33 mouse cellular contexts compared by ENCODE assay signal in the genomic region with DNA sequence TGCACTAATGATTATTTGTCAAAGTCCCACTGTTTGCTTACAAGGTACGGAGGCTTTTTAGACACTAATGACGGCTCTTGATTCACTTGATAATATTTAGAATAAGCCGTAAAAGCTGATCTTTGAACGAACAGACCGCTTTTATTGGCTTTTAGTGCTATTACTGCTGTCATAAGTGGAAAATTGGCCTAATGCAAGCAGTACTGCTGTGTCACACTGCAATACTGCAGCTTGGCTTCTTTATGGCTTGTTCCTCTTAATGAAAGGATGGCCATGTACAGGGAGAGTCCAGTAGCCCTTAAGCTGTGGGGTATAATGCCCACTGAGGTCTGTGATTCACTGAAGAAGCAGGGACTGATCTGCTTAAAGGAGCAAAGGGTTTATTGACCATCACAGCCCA. TPM values are rescaled to one million over a fixed set of nuclear protein-coding genes. Genes with fewer than 3 reads are reported as not detected.
DNase-seq lines count a peak whose midpoint lies in the region; ATAC-seq and TF ChIP-seq lines count a peak whose summit lies in the region.
"Had no signal": no experiment of that assay in that cellular context is flagged by ENCODE, and none has a peak within 500 bp of the region (broad histone marks: within the 10 kb centered on the region; RNA-seq: fewer than 3 reads in every experiment).

No protein-coding gene starts in this region.

- H3K36me3 ChIP-seq in forebrain, embryonic 14.5 days (ENCODE audit: control insufficient read depth, insufficient read depth, low read length): no peaks in the 10 kb centered on the region
- no peaks in the 10 kb centered on the region for H3K36me3 ChIP-seq in forebrain, embryonic 15.5 days
- H3K36me3 ChIP-seq in intestine, embryonic 16.5 days (ENCODE audit: control insufficient read depth, insufficient read depth, low read length): no peaks in the 10 kb centered on the region
- H3K36me3 ChIP-seq: embryonic facial prominence, embryonic 10.5 days; embryonic facial prominence, embryonic 13.5 days; forebrain, embryonic 10.5 days; heart, embryonic 12.5 days; heart, embryonic 15.5 days; hindbrain, embryonic 10.5 days; hindbrain, embryonic 13.5 days; kidney, embryonic 15.5 days had no signal

- 86% methylated on average over 5 of the region's 5 CpGs for WGBS in forebrain, embryonic 14.5 days
- 81% methylated on average over 5 of the region's 5 CpGs for WGBS in forebrain, embryonic 15.5 days
- WGBS in intestine, embryonic 16.5 days: 49% methylated on average over 5 of the region's 5 CpGs

- H3K9ac ChIP-seq in forebrain, embryonic 14.5 days (ENCODE audit: low read length): no peak overlapping the region
- no peak overlapping the region for H3K9ac ChIP-seq in forebrain, embryonic 15.5 days (replicated peaks)
- H3K9ac ChIP-seq in intestine, embryonic 16.5 days (ENCODE audit: low read depth, low read length): no peak overlapping the region
- H3K9ac ChIP-seq: embryonic facial prominence, embryonic 13.5 days; forebrain, embryonic 13.5 days; heart, embryonic 12.5 days; heart, embryonic 15.5 days; hindbrain, embryonic 13.5 days; kidney, embryonic 15.5 days had no signal

- no peak overlapping the region for H3K4me3 ChIP-seq in forebrain, embryonic 14.5 days (ENCODE audit: low read depth, low read length)
- no peak overlapping the region for H3K4me3 ChIP-seq in forebrain, embryonic 15.5 days
- H3K4me3 ChIP-seq in intestine, embryonic 16.5 days (ENCODE audit: low read length): no peak overlapping the region
- H3K4me3 ChIP-seq: embryonic facial prominence, embryonic 10.5 days; embryonic facial prominence, embryonic 13.5 days; forebrain, embryonic 10.5 days; forebrain, embryonic 13.5 days; heart, embryonic 12.5 days; heart, embryonic 15.5 days; hindbrain, embryonic 10.5 days; hindbrain, embryonic 13.5 days; kidney, embryonic 15.5 days had no signal

- no peak overlapping the region for H3K4me2 ChIP-seq in forebrain, embryonic 14.5 days (ENCODE audit: low read length)
- no peak overlapping the region for H3K4me2 ChIP-seq in forebrain, embryonic 15.5 days (replicated peaks)
- no peak overlapping the region for H3K4me2 ChIP-seq in intestine, embryonic 16.5 days (ENCODE audit: low read depth, low read length)
- H3K4me2 ChIP-seq: embryonic facial prominence, embryonic 13.5 days; forebrain, embryonic 13.5 days; heart, embryonic 12.5 days; heart, embryonic 15.5 days; hindbrain, embryonic 13.5 days; kidney, embryonic 15.5 days had no signal

- H3K4me1 ChIP-seq in forebrain, embryonic 14.5 days (ENCODE audit: control insufficient read depth, insufficient read depth, low read length): no peaks in the 10 kb centered on the region
- H3K4me1 ChIP-seq in forebrain, embryonic 15.5 days: no peaks in the 10 kb centered on the region
- H3K4me1 ChIP-seq in intestine, embryonic 16.5 days (ENCODE audit: control insufficient read depth, insufficient read depth, low read length): peaks cover 4% of the 10 kb centered on the region; the same call in 1 of the 2 replicates
- H3K4me1 ChIP-seq: embryonic facial prominence, embryonic 10.5 days; embryonic facial prominence, embryonic 13.5 days; forebrain, embryonic 10.5 days; forebrain, embryonic 13.5 days; heart, embryonic 12.5 days; heart, embryonic 15.5 days; hindbrain, embryonic 10.5 days; hindbrain, embryonic 13.5 days; kidney, embryonic 15.5 days had no signal

- DNase-seq in forebrain, embryonic 14.5 days (ENCODE audit: low spot score): peak; percentile 8
- DNase-seq in brain, embryonic 14.5 days (ENCODE audit: low read depth): peak; percentile 29
- no peak for DNase-seq in gastrocnemius, postnatal 10 days
- DNase-seq in spleen, postnatal 4 days (ENCODE audit: low spot score in 2 of 2): no peak
- DNase-seq: adrenal gland, postnatal 10 days; cerebellum, adult 18-20 months; cerebellum, adult 9-10 months; cerebellum, postnatal 14 days; gastrocnemius, postnatal 25 days; heart, adult 18-20 months; heart, postnatal 10 days; heart, postnatal 36 days; kidney, adult 11 months; kidney, adult 8-10 months had no signal

- TF ChIP-seq POLR2A in brain, embryonic 14.5 days (IDR thresholded peaks at IDR 0.05; ENCODE audit: borderline replicate concordance, extremely low read depth, insufficient read depth, insufficient read length, poor library complexity, severe bottlenecking): no peak

- H3K9me3 ChIP-seq in forebrain, embryonic 14.5 days (replicated peaks; ENCODE audit: control insufficient read depth, low read length): no peaks in the 10 kb centered on the region
- no peaks in the 10 kb centered on the region for H3K9me3 ChIP-seq in forebrain, embryonic 15.5 days
- H3K9me3 ChIP-seq in intestine, embryonic 16.5 days (ENCODE audit: control insufficient read depth, low read length): no peaks in the 10 kb centered on the region
- H3K9me3 ChIP-seq: embryonic facial prominence, embryonic 10.5 days; forebrain, embryonic 10.5 days; forebrain, embryonic 13.5 days; heart, embryonic 12.5 days; heart, embryonic 15.5 days; hindbrain, embryonic 10.5 days; hindbrain, embryonic 13.5 days; kidney, embryonic 15.5 days had no signal

- H3K27ac ChIP-seq in forebrain, embryonic 14.5 days (ENCODE audit: low read depth, low read length): no peak overlapping the region
- H3K27ac ChIP-seq in forebrain, embryonic 15.5 days (replicated peaks): no peak overlapping the region
- H3K27ac ChIP-seq in intestine, embryonic 16.5 days (ENCODE audit: low read length): no peak overlapping the region
- H3K27ac ChIP-seq: embryonic facial prominence, embryonic 10.5 days; embryonic facial prominence, embryonic 13.5 days; forebrain, embryonic 10.5 days; forebrain, embryonic 13.5 days; heart, embryonic 15.5 days; hindbrain, embryonic 10.5 days; hindbrain, embryonic 13.5 days; kidney, embryonic 15.5 days had no signal

- no peak for ATAC-seq in forebrain, embryonic 14.5 days
- no peak for ATAC-seq in forebrain, embryonic 15.5 days (replicated peaks)
- ATAC-seq in intestine, embryonic 16.5 days: peak; percentile 86
- ATAC-seq: activated CD4-positive, CD25-positive, alpha-beta regulatory T cell, adult 4 months; CD4-positive, CD25-positive, alpha-beta regulatory T cell, adult 4 months; forebrain, embryonic 13.5 days; hindbrain, embryonic 16.5 days had no signal

- TF ChIP-seq CTCF in brain, embryonic 14.5 days (IDR thresholded peaks at IDR 0.05; ENCODE audit: borderline replicate concordance, extremely low read depth, insufficient read depth, insufficient read length): no peak

- no peaks in the 10 kb centered on the region for H3K27me3 ChIP-seq in forebrain, embryonic 14.5 days (replicated peaks; ENCODE audit: control insufficient read depth, insufficient read depth, low read length)
- no peaks in the 10 kb centered on the region for H3K27me3 ChIP-seq in forebrain, embryonic 15.5 days
- no peaks in the 10 kb centered on the region for H3K27me3 ChIP-seq in intestine, embryonic 16.5 days (replicated peaks; ENCODE audit: control insufficient read depth, insufficient read depth, low read length)
- H3K27me3 ChIP-seq: embryonic facial prominence, embryonic 13.5 days; forebrain, embryonic 13.5 days; heart, embryonic 12.5 days; heart, embryonic 15.5 days; hindbrain, embryonic 13.5 days; kidney, embryonic 15.5 days had no signal

RNA-seq across cellular contexts. Expression of gene Gm765, which starts 30.9 kb away (rescaled TPM):
- not detected in 2 replicates for polyA plus RNA-seq in forebrain, embryonic 14.5 days (2014; fragmentation: Nextera tagmentation; extraction: Ambion mirVana)
- not detected in 2 replicates for polyA plus RNA-seq in forebrain, embryonic 15.5 days (2015; fragmentation: Nextera tagmentation; extraction: Ambion mirVana)
- polyA plus RNA-seq in brain, embryonic 14.5 days (2012; rRNA removed): not detected in 2 replicates
- not detected in 2 replicates for polyA plus RNA-seq in intestine, embryonic 16.5 days (2015; fragmentation: Nextera tagmentation; extraction: Ambion mirVana)
- total RNA-seq in gastrocnemius, postnatal 10 days (2021): under 1 TPM; 0.12 to 0.27 TPM
- total RNA-seq: adrenal gland, postnatal 10 days; adrenal gland, postnatal 4 days; common myeloid progenitor, adult 5-6 weeks; heart, adult 18-20 months; heart, postnatal 10 days; heart, postnatal 36 days; MEL had no signal
- polyA plus RNA-seq: C2C12; CD4-positive, CD25-positive, alpha-beta regulatory T cell, adult 4 months; embryonic facial prominence, embryonic 10.5 days; embryonic facial prominence, embryonic 13.5 days; forebrain, embryonic 10.5 days; forebrain, embryonic 13.5 days; gonadal fat pad, adult 2 months; heart, embryonic 12.5 days; heart, embryonic 15.5 days; hindbrain, embryonic 10.5 days; hindbrain, embryonic 13.5 days; kidney, embryonic 15.5 days had no signal

Comparison
In these comparisons a context has a peak if more than half of its experiments do, and no peak if none do; other contexts are left out.
1. DNase-seq: peak in forebrain, embryonic 14.5 days (single experiment) and brain, embryonic 14.5 days (single experiment); none in gastrocnemius, postnatal 10 days (single experiment) and spleen, postnatal 4 days (0 of 2).